Mouse (Mus musculus) ES-E14 (cell line): ENCODE data around the gene Hdac8.

Source experiments
- CHD2 ChIP-seq: IDR thresholded peaks from 2 replicates; pipeline ENCODE4 v1.6.1; 2014; ENCODE audit warnings: mild to moderate bottlenecking, low read depth, low read length, inconsistent platforms
- HCFC1 ChIP-seq: IDR thresholded peaks from 2 replicates; pipeline ENCODE4 v1.6.1; 2012; ENCODE audit warnings: low read length, inconsistent platforms, borderline replicate concordance; ENCODE audit not compliant: insufficient read depth
- ZC3H11A ChIP-seq: IDR thresholded peaks from 2 replicates; pipeline ENCODE4 v1.6.1; 2012; ENCODE audit warnings: low read depth, mild to moderate bottlenecking, inconsistent platforms, low read length, borderline replicate concordance
- ZNF384 ChIP-seq: IDR thresholded peaks from 2 replicates; pipeline ENCODE4 v1.6.1; 2012; ENCODE audit warnings: low read depth, low read length, inconsistent platforms

DNA sequence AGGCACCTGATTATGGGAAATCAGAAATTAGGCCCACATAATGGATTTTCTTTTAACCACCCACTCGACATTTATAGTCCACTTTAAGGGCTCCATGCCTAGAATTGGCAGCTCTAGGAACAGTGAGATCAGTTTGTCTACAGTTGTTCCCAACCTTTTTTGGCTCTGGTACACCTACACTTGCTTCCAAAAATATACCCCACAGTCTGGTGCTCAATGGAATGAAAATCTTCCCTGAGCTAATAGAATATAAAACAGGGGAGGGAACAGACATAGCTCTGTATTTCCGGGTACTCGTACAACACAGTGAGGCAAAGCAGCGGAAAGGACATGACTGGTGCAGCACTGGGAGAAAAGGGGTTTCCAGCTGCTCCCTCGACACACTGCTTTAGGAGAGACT, 29.6 kb downstream of the Hdac8 start:
- no peak for TF ChIP-seq HCFC1
- TF ChIP-seq CHD2: no peak
- TF ChIP-seq ZNF384: no peak
- no peak for TF ChIP-seq ZC3H11A
